Mouse (Mus musculus) heart, postnatal 0 days (tissue): ENCODE results near the gene Rnf149.

Experiments used
- CTCF ChIP-seq: IDR thresholded peaks from 2 replicates; pipeline ENCODE4 v1.5.1; 2016; ENCODE audit warnings: antibody characterized with exemption, control low read depth, low read depth
- EP300 ChIP-seq: IDR thresholded peaks from 2 replicates; pipeline ENCODE4 v1.6.1; 2016; ENCODE audit warnings: antibody characterized with exemption, low read depth

GRCm38 (mm10) chr1:39534831-39535230, 42.4 kb downstream of the Rnf149 start, which contains the start of gene Cnot11:
- TF ChIP-seq CTCF (no peak), EP300 (no peak)
